Mouse (Mus musculus) inflammation-experienced regulatory T-cells, adult 6 months (primary cell): Measurements from ENCODE around the gene Dexi. TPM values are rescaled to one million over a fixed set of nuclear protein-coding genes. Genes with fewer than 3 reads are reported as not detected.

ENCODE experiments used
- ATAC-seq: one replicate; pipeline ENCODE4 v1.8.0; 2017
- polyA plus RNA-seq, 3 experiments: library from polyadenylated mRNA; unstranded; fragments of 100-300 nt; shearing (Covaris generic); gene quantifications; one replicate each; pipeline ENCODE4 v1.2.1; 2017

The Dexi gene
- polyA plus RNA-seq, 3 experiments from 2014 or later, result 4.1 to 5.1 (median 4.6) TPM

DNA sequence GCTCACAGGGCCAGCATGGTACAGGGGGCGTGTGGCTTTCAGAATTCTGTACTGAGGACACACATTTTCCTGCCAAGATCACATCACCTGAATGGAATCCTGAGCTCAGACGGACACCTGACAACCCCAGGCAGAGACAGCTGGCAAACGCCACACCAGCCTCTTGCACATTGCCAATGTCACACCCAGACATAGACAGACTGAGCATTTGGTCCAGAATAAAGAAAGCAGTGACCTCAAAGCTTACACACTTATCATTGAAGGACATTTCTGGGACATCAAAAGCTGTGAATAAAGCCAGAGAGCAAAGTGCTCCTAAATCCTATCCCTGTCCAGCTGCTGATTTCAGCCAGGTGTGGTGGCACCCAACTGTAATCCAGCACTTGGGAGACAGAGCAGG, 5.9 kb downstream of the Dexi start:
- ATAC-seq, result no peak

DNA sequence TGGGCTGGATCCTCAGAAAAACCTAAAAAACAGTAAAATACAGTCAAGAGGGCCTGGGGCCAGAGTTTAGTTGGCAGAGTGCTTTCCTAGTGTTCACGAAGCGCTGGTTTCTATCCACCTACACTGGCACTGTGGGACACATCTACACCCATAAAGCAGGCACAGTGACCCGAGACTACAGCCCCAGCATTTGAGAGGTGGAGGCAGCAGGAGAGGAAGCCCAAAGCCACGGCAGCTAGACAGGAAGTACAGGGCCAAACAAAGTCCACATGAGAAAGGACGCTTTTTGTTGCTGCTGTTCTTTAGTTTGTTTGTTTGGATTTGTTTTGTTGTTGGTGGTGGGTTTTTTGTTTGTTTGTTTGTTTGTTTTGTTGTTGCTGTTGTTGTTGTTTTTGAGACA, 6.5 kb downstream of the Dexi start:
- no peak for ATAC-seq

GRCm38 (mm10) chr16:10534567-10534966, 8.3 kb downstream of the Dexi start:
- no peak for ATAC-seq

DNA sequence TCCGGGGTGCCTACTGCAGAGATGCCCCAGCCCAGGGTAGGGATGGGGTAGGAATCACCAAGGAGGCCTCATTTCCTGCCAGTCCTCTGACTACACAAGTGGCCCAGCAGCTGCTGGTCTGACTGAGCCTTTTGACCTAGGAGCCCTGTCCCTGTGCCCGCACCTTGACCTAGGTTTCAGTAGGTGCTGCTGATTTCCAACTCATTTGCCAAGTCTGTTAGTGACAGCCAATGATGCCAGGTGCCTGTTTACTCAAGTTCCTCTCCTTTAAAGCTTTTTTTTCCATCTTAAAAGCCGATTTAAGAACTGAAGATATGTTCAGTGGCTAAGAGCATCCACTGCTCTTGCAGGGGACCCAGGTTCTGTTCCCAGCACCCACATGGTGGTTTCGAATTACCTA, 9.1 kb downstream of the Dexi start:
- ATAC-seq, result no peak

DNA sequence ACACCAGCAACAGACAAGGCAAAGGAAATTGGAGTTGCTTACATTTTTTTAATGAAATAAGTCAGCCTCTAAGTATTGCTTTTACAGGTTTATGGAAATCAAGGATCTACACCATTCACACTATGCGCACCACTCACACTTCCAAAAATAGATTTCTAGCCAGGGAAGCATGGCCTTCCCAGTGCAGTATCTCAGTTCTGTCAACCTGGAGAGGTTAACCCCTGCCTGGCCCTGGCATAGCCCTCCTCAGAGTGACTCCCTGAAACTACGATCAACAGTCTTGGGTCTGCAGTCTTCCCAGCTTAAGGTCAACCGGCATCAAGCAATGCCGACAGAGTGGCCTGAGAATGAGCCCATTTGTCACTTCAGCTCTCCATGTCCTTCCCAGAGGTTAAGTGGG, 12.7 kb downstream of the Dexi start:
- ATAC-seq, result no peak

- no peak for ATAC-seq
These were observed 14.5 kb downstream of the Dexi start for GRCm38 (mm10) chr16:10528382-10528781.

DNA sequence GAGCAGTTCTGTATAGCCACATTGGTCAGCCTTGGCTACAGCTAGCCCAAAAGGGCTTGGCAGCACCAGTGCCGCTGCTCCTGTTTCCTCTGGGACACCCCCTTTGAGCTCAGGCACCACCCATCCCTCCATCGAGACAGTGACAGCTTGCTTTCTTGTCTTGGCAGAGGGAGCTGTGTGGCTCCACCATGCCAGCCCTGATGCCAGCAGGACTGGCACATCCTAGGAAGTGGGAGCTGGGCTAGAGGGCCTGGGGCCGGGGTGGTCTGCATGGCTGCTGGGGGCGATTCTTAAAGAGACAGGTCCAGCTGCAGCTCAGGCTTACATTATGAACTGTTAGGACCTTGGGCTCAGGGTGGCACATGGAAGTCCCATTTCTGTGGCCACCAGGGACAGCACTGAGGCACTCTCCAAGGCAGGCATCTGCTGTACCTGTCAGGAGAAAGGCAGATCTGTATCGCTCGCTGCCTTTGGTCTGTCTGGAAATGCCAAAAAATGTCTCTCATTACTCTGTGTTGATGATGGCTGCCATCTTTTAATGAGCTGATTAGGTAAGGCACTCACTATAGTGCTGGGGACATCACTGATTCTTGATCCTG, 15.7 kb downstream of the Dexi start:
- ATAC-seq, result no peak

- no peak for ATAC-seq
These were observed 17.3 kb downstream of the Dexi start for GRCm38 (mm10) chr16:10525610-10525980.

DNA sequence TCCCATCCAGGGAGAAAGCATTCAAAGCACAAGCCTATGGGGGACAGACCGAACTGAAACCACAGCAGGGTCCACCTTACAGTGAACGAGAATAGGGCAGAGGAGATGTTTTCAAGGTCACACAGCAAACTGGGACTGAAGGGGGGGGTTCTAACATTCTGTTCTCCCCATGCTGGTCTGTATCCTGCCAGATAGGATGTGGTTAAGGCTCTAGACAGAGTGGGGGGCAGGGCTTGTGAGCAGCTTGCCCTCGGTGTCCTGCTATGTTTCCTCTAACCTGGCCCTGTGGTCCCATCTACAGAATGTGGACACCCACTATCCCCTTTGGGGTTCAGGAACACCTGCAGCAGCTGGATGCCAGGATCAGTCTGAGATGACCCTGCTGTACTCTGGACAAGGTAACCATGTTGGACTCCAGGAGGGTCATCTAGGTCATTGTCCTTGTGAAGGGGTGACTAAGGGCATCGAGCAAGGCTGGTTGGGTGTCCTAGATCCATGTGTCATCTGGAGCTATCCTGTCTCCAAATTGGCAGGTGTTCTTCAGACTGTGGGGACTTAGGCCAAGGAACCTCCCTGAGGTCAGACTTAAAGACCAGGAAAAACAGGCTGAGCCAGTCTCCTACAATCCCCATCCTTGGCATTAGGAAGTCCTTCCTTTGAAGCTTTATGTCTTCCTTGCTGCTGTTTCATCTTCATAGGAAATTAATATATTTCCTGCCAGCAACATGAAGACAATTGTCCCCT, 17.8 kb downstream of the Dexi start:
- ATAC-seq, result peak; percentile 95

DNA sequence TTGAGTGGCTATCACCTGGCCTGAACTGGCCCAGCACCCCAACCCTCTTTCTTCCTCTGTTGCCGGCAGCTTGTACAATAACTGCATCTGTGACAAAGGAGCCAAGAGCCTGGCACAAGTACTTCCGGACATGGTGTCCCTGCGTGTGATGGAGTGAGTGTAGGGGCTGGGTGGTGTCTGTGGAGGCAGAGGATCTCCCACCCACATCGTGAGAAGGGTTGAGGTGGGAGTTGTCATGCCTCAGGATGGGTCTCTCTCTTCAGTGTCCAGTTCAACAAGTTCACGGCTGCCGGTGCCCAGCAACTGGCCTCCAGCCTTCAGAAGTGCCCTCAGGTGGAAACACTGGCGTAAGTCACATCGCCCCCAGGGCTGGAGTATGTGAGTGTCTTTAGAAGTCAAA, 19.2 kb downstream of the Dexi start:
- ATAC-seq, result no peak

- ATAC-seq, result peak; percentile 26
These were observed 20.0 kb downstream of the Dexi start for GRCm38 (mm10) chr16:10522811-10523210.

- peak; percentile 36 for ATAC-seq
These were observed 21.8 kb downstream of the Dexi start for GRCm38 (mm10) chr16:10520908-10521614.

DNA sequence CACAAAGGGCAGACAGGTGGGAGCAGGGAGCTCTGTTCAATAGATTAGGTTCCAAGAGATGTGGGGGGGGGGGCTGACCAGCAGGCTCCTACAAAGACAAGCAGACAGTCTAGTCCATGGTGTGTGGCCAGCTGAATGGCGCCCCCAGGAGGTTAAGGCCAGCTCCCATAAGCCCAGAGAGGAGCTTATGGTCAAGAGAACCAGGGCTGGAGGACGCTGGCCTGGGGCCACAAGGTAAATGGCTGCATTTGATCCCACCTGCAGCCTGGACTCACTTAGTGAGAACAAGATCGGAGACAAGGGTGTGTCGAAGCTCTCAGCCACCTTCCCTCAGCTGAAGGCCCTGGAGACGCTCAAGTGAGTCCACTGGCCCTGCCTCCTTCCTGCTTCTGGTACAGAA, 24.8 kb downstream of the Dexi start:
- ATAC-seq, result no peak

- no peak for ATAC-seq
These were observed 26.8 kb downstream of the Dexi start for GRCm38 (mm10) chr16:10515953-10516572.

DNA sequence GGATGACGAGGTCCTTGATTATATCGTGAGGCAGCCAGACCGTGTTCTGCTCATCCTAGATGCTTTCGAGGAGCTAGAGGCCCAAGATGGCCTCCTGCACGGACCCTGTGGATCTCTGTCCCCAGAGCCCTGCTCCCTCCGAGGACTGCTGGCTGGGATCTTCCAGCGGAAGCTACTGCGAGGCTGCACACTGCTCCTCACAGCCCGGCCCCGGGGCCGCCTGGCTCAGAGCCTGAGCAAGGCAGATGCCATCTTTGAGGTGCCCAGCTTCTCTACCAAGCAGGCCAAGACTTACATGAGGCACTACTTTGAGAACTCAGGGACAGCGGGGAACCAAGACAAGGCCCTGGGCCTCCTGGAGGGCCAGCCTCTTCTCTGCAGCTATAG, 31.7 kb downstream of the Dexi start:
- no peak for ATAC-seq

- no peak for ATAC-seq
These were observed 32.2 kb downstream of the Dexi start for GRCm38 (mm10) chr16:10510477-10511133.

GRCm38 (mm10) chr16:10508691-10509090, 34.2 kb downstream of the Dexi start:
- ATAC-seq, result no peak

DNA sequence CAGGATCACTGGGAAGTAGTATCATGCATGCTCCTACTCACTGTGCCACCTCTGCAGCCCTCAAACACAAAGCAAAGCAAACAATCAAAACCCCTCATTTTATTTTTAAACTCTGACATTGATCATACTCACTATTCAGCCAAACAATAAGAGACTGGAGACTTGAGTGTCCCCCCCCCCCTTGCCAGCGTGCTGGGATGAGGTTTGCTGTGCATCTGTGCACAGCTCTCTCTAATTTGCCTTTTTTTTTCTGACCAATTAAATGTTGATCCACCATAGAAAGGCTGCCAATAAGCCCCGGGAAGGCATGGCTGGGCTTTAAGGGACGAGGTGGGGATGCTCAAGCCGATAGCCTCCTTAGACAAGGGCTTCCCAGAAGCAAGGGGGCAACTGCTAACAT, 35.4 kb downstream of the Dexi start:
- ATAC-seq, result no peak

DNA sequence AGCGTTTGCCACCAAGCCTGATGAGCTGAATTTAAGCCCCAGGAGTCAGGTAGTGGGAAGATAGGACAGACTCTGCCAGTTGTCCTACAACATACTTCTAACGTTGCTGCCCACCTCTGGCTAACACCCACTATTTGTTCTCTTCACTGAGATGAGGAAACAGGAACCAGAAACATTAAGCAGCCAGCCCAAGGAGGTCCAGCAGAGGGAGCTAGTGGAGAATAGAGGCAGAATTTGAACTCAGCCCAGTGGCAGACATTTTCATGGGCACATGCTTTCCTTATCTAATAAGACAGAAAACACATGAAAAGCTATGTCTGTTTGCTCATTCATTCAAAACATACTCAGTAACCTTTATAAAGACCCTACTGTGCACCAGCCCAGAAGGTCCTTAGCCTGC, 39.8 kb downstream of the Dexi start:
- no peak for ATAC-seq

DNA sequence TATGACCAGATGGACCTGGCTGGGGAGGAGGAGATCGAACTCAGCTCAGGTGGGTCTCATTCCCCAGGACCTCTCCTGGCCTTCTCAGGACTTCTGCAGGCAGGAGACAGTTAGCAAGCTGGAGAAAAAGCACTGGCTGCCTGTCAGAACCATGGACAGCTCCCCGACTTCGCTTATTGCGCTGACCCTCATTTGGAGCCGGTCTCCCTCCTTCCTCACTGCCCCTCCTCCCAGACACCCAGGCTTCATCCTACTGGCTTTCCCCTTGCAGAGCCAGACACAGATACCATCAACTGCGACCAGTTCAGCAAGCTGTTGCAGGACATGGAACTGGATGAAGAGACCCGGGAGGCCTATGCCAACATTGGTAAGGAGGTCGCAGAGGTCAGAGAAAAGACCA, 41.0 kb downstream of the Dexi start:
- ATAC-seq, result no peak

DNA sequence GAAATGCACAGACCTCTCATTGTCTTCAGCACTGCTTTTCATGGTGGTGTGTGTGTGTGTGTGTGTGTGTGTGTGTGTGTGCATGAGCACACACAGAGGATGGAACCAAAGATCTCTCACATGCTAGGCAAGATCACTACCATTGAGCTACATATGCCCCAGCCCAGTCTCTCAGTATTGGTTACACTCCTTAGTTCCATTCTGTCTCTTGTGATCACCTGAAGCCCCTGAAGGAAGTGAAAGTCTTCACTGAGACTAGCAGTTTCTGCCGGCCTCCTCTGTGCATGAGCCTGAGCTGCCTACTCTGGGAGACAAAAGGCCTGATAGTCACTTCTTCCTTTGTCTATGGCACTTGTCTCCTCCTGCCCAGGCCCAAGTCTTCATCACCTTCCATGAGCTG, 43.7 kb downstream of the Dexi start:
- ATAC-seq, result no peak

DNA sequence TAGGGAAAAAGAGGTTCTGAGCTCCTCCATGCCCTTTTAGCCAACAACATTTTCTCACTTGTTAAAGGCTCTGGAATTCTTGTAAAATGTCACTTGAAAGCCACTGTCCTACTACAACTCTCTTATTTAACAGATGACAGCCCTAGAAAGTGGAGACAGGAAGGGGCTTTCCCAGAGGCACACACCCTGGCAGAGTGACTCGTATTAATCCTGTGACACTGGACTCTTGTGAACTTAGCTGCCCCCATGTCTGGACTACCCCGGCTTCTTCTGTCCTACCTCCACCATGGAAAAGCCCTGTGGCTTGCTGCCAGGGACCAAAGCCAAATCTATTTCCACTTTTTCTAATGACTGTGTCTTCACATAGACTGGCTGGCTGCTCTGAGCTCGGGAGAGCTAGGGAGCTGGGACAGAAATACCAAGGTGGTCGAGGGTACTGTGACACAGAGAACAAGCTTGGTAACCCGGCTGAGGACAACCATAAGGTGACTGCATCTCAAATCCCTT, 44.7 kb downstream of the Dexi start:
- ATAC-seq, result no peak

GRCm38 (mm10) chr16:10495824-10496298, 47.0 kb downstream of the Dexi start:
- no peak for ATAC-seq
